Mouse (Mus musculus) kidney, embryonic 15.5 days (tissue): ENCODE data around the gene Fbxo41. TPM values are rescaled to one million over a fixed set of nuclear protein-coding genes. Genes with fewer than 3 reads are reported as not detected.

ENCODE experiments used
- ATAC-seq: fragments of 200-750 bp; cut with Nextera tagmentation; replicated peaks from 2 replicates; pipeline ENCODE4 v1.8.0; 2017; ENCODE audit warnings: moderate TSS enrichment; ENCODE audit not compliant: low FRiP score
- H3K27ac ChIP-seq: fragments of 300-500 bp; sonication (generic); 2 replicates; pipeline ENCODE4 v1.5.1; 2015; ENCODE audit warnings: mild to moderate bottlenecking, inconsistent platforms
- H3K27me3 ChIP-seq: fragments of 300-500 bp; sonication (generic); 2 replicates; pipeline ENCODE4 v1.6.1; 2015; ENCODE audit warnings: inconsistent platforms
- H3K36me3 ChIP-seq: fragments of 300-500 bp; sonication (generic); 2 replicates; pipeline ENCODE4 v1.6.1; 2015; ENCODE audit warnings: inconsistent platforms
- H3K4me1 ChIP-seq: fragments of 300-500 bp; sonication (generic); 2 replicates; pipeline ENCODE4 v1.6.1; 2015; ENCODE audit warnings: inconsistent platforms
- H3K4me2 ChIP-seq: fragments of 300-500 bp; sonication (generic); 2 replicates; pipeline ENCODE4 v1.6.1; 2015; ENCODE audit warnings: moderate library complexity, mild to moderate bottlenecking, inconsistent platforms
- H3K4me3 ChIP-seq: fragments of 300-500 bp; sonication (generic); replicated peaks from 2 replicates; pipeline ENCODE4 v1.5.1; 2015; ENCODE audit warnings: mild to moderate bottlenecking, inconsistent platforms
- H3K9ac ChIP-seq: fragments of 300-500 bp; sonication (generic); 2 replicates; pipeline ENCODE4 v1.6.1; 2015; ENCODE audit warnings: mild to moderate bottlenecking, inconsistent platforms
- H3K9me3 ChIP-seq: fragments of 300-500 bp; sonication (generic); replicated peaks from 2 replicates; pipeline ENCODE4 v1.6.1; 2016; ENCODE audit warnings: inconsistent platforms
- WGBS: fragments of 180-500 bp; shearing (Covaris S2); methylation state at CpG from one replicate; pipeline ENCODE4 v1.1.7; 2015; ENCODE audit warnings: mixed read lengths; 5-methylcytosine and 5-hydroxymethylcytosine counted together
- polyA plus RNA-seq: library from polyadenylated mRNA; unstranded; fragments of >200 nt; fragmentation: Nextera tagmentation; extraction: Ambion mirVana; gene quantifications from 2 replicates; pipeline ENCODE4 v1.2.1, GENCODE M21; 2015

The Fbxo41 gene
- polyA plus RNA-seq, 1 experiment from 2014 or later = 0.18 TPM

GRCm38 (mm10) chr6:85436631-85437030 lies 66.2 kb downstream of the Fbxo41 start:
- no peak for ATAC-seq
- Histone ChIP-seq H3K9me3 (no peaks in the 10 kb centered on the region), H3K4me3 (no peak overlapping the region), H3K9ac (no peak overlapping the region), H3K27me3 (no peaks in the 10 kb centered on the region), H3K27ac (no peak overlapping the region), H3K4me1 (peaks cover 11% of the 10 kb centered on the region), H3K36me3 (peaks cover 37% of the 10 kb centered on the region), H3K4me2 (no peak overlapping the region)
- WGBS = 93% methylated on average over 5 of the region's 6 CpGs

- H3K4me3 ChIP-seq = no peak overlapping the region
- peaks cover 32% of the 10 kb centered on the region for H3K36me3 ChIP-seq
- H3K27me3 ChIP-seq = no peaks in the 10 kb centered on the region
- no peak overlapping the region for H3K4me2 ChIP-seq
- no peak overlapping the region for H3K27ac ChIP-seq
- H3K9me3 ChIP-seq = no peaks in the 10 kb centered on the region
- WGBS = 77% methylated on average over 1 of the region's 1 CpGs
- peaks cover 15% of the 10 kb centered on the region for H3K4me1 ChIP-seq
- H3K9ac ChIP-seq = no peak overlapping the region
- ATAC-seq = no peak
These were observed 66.6 kb downstream of the Fbxo41 start for GRCm38 (mm10) chr6:85436204-85436603.

GRCm38 (mm10) chr6:85433865-85434264 lies 68.9 kb downstream of the Fbxo41 start:
- ATAC-seq = no peak
- Histone ChIP-seq H3K4me3 (no peak overlapping the region), H3K4me1 (peaks cover 16% of the 10 kb centered on the region), H3K27me3 (no peaks in the 10 kb centered on the region), H3K9ac (no peak overlapping the region), H3K36me3 (peaks cover 9% of the 10 kb centered on the region), H3K4me2 (no peak overlapping the region), H3K9me3 (no peaks in the 10 kb centered on the region), H3K27ac (no peak overlapping the region)
- WGBS = 69% methylated on average over 5 of the region's 5 CpGs

GRCm38 (mm10) chr6:85431842-85432431 lies 70.9 kb downstream of the Fbxo41 start, which contains the start of gene Smyd5:
Gene Smyd5, plus strand, starts transcription at chr6:85431989.
- Histone ChIP-seq H3K27ac (no peak within 1 kb of the TSS), H3K36me3 (no peaks in the 10 kb centered on the region), H3K4me1 (peaks cover 16% of the 10 kb centered on the region), H3K27me3 (peaks cover 5% of the 10 kb centered on the region), H3K4me3 (peak within 1 kb of the TSS; percentile 92), H3K9me3 (no peaks in the 10 kb centered on the region), H3K9ac (peak within 1 kb of the TSS; percentile 86), H3K4me2 (peak within 1 kb of the TSS; percentile 76)
- under 1% methylated on average over 39 of the region's 39 CpGs for WGBS
- peak; percentile 87 for ATAC-seq

GRCm38 (mm10) chr6:85431274-85431841 lies 71.4 kb downstream of the Fbxo41 start:
- ATAC-seq = no peak; the same call in none of the 2 replicates
- Histone ChIP-seq H3K36me3 (no peaks in the 10 kb centered on the region), H3K4me3 (peak overlapping the region; percentile 92), H3K4me1 (peaks cover 16% of the 10 kb centered on the region), H3K4me2 (peak overlapping the region; percentile 76), H3K9me3 (no peaks in the 10 kb centered on the region), H3K9ac (peak overlapping the region; percentile 86), H3K27me3 (peaks cover 5% of the 10 kb centered on the region), H3K27ac (no peak overlapping the region)
- WGBS = 40% methylated on average over 8 of the region's 8 CpGs

- peaks cover 7% of the 10 kb centered on the region; the same call in 1 of the 2 replicates for H3K4me1 ChIP-seq
- peaks cover 30% of the 10 kb centered on the region for H3K27me3 ChIP-seq
- no peaks in the 10 kb centered on the region for H3K9me3 ChIP-seq
- H3K36me3 ChIP-seq = no peaks in the 10 kb centered on the region
- H3K4me2 ChIP-seq = peak within 1 kb of the TSS; percentile 51
- H3K27ac ChIP-seq = no peak within 1 kb of the TSS
- H3K4me3 ChIP-seq = 0 out of 2 replicates have a peak within 1 kb of the TSS, but pooled peaks have one; percentile 6
- ATAC-seq = 0 out of 2 replicates have a peak, but pooled peaks have one; percentile 36
- H3K9ac ChIP-seq = 0 out of 2 replicates have a peak within 1 kb of the TSS, but pooled peaks have one; percentile 6
- 12% methylated on average over 28 of the region's 28 CpGs for WGBS
These were observed 78.9 kb downstream of the Fbxo41 start, which contains the start of gene Noto for GRCm38 (mm10) chr6:85423836-85424379. Gene Noto, plus strand, starts transcription at chr6:85423886.

Other genes starting within 250 kb of the Fbxo41 start
- gene Sfxn5, start 169.6 kb downstream of the Fbxo41 start, polyA plus RNA-seq = 12.4 and 12.9 TPM in 2 replicates
- 12.1 and 13.8 TPM in 2 replicates for gene Rab11fip5, start 128.4 kb downstream of the Fbxo41 start, polyA plus RNA-seq
- not detected in 2 replicates for gene Noto, start 79.1 kb downstream of the Fbxo41 start, polyA plus RNA-seq
- gene Smyd5, start 71.0 kb downstream of the Fbxo41 start, polyA plus RNA-seq = 69.3 and 75.1 TPM in 2 replicates
- 543 and 552 TPM in 2 replicates for gene Cct7, start 51.5 kb downstream of the Fbxo41 start, polyA plus RNA-seq
- 37.2 and 38.3 TPM in 2 replicates for gene Pradc1, start 51.0 kb downstream of the Fbxo41 start, polyA plus RNA-seq
- gene Egr4, start 10.6 kb upstream of the Fbxo41 start, polyA plus RNA-seq = not detected in 2 replicates
- gene Alms1, start 84.5 kb upstream of the Fbxo41 start, polyA plus RNA-seq = 5.3 and 6.1 TPM in 2 replicates
- not detected in 2 replicates for gene Nat8f7, start 210.2 kb upstream of the Fbxo41 start, polyA plus RNA-seq